Mouse (Mus musculus): ENCODE measurements around the gene Tgfbi.

Tgfbi gene

GRCm38 (mm10) chr13:56609103-56609856 lies at the start of gene Tgfbi:
Tgfbi (plus strand) TSS chr13:56609523.
- DNase-seq (ENCODE audit: inconsistent ontology term), result peak; percentile 67

- no peak for DNase-seq (ENCODE audit: inconsistent ontology term)
Measured at GRCm38 (mm10) chr13:56559841-56560370, 49.4 kb upstream of the Tgfbi start.

GRCm38 (mm10) chr13:56561129-56561528 lies 48.2 kb upstream of the Tgfbi start:
- DNase-seq (ENCODE audit: inconsistent ontology term), result no peak

- DNase-seq (ENCODE audit: inconsistent ontology term), result no peak
Measured at GRCm38 (mm10) chr13:56563075-56563474, 46.2 kb upstream of the Tgfbi start.

GRCm38 (mm10) chr13:56566336-56566735 lies 43.0 kb upstream of the Tgfbi start:
- no peak for DNase-seq (ENCODE audit: inconsistent ontology term)

GRCm38 (mm10) chr13:56571645-56572044 lies 37.7 kb upstream of the Tgfbi start:
- DNase-seq (ENCODE audit: inconsistent ontology term), result no peak

GRCm38 (mm10) chr13:56575074-56575473 lies 34.2 kb upstream of the Tgfbi start:
- no peak for DNase-seq (ENCODE audit: inconsistent ontology term)

GRCm38 (mm10) chr13:56575701-56576321 lies 33.5 kb upstream of the Tgfbi start:
- DNase-seq (ENCODE audit: inconsistent ontology term), result peak; percentile 31

GRCm38 (mm10) chr13:56578097-56578496 lies 31.2 kb upstream of the Tgfbi start:
- no peak for DNase-seq (ENCODE audit: inconsistent ontology term)

- DNase-seq (ENCODE audit: inconsistent ontology term), result no peak
Measured at GRCm38 (mm10) chr13:56580450-56580849, 28.9 kb upstream of the Tgfbi start.

GRCm38 (mm10) chr13:56581512-56581911 lies 27.8 kb upstream of the Tgfbi start:
- DNase-seq (ENCODE audit: inconsistent ontology term), result peak; percentile 63

- DNase-seq (ENCODE audit: inconsistent ontology term), result peak; percentile 84
Measured at GRCm38 (mm10) chr13:56581961-56582434, 27.3 kb upstream of the Tgfbi start.

- DNase-seq (ENCODE audit: inconsistent ontology term), result peak; percentile 72
Measured at GRCm38 (mm10) chr13:56582720-56583119, 26.6 kb upstream of the Tgfbi start.

GRCm38 (mm10) chr13:56586046-56586445 lies 23.3 kb upstream of the Tgfbi start:
- no peak for DNase-seq (ENCODE audit: inconsistent ontology term)

- peak; percentile 76 for DNase-seq (ENCODE audit: inconsistent ontology term)
Measured at GRCm38 (mm10) chr13:56588454-56589117, 20.7 kb upstream of the Tgfbi start.

- DNase-seq (ENCODE audit: inconsistent ontology term), result no peak
Measured at GRCm38 (mm10) chr13:56590202-56590601, 19.1 kb upstream of the Tgfbi start.

GRCm38 (mm10) chr13:56591191-56591590 lies 18.1 kb upstream of the Tgfbi start:
- DNase-seq (ENCODE audit: inconsistent ontology term), result no peak

- no peak for DNase-seq (ENCODE audit: inconsistent ontology term)
Measured at GRCm38 (mm10) chr13:56591939-56592338, 17.4 kb upstream of the Tgfbi start.

GRCm38 (mm10) chr13:56593196-56593595 lies 16.1 kb upstream of the Tgfbi start:
- no peak for DNase-seq (ENCODE audit: inconsistent ontology term)

GRCm38 (mm10) chr13:56593961-56594391 lies 15.3 kb upstream of the Tgfbi start:
- DNase-seq (ENCODE audit: inconsistent ontology term), result peak; percentile 48

GRCm38 (mm10) chr13:56595246-56595645 lies 14.1 kb upstream of the Tgfbi start:
- DNase-seq (ENCODE audit: inconsistent ontology term), result no peak

GRCm38 (mm10) chr13:56597296-56597695 lies 12.0 kb upstream of the Tgfbi start:
- DNase-seq (ENCODE audit: inconsistent ontology term), result no peak

Data from Muller cell, postnatal 12 days (primary cell).